Mouse (Mus musculus) retina, adult 2 months (tissue): ENCODE data around the gene Ift57.
A peak's percentile ranks its signal among the peaks of the same experiment; 100 is the strongest.

ENCODE experiments used
- DNase-seq: peaks from one replicate; pipeline ENCODE4 v3.0.0-alpha.2; 2012; ENCODE audit warnings: low read depth, low spot score

Gene Ift57

DNA sequence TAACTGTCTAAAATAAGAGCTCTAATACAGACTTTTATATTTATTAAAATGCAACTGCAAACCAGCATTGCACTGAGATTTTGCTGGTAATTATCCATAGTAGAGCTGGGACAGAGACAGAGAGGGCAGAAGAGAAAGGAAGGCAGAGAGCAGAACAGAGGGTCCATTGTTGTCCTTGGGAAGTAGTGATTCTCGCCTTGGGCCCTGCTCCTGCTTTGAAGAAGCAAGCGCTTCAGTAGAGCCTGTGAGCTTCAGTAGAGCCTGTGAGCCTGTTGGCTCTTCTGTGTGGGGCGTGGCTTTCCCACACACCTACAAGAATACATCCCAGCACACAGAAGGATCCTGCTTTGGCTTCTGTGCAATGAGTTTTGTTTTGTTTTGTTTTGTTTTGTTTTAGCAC lies 54.3 kb downstream of the Ift57 start:
- DNase-seq = no peak

DNA sequence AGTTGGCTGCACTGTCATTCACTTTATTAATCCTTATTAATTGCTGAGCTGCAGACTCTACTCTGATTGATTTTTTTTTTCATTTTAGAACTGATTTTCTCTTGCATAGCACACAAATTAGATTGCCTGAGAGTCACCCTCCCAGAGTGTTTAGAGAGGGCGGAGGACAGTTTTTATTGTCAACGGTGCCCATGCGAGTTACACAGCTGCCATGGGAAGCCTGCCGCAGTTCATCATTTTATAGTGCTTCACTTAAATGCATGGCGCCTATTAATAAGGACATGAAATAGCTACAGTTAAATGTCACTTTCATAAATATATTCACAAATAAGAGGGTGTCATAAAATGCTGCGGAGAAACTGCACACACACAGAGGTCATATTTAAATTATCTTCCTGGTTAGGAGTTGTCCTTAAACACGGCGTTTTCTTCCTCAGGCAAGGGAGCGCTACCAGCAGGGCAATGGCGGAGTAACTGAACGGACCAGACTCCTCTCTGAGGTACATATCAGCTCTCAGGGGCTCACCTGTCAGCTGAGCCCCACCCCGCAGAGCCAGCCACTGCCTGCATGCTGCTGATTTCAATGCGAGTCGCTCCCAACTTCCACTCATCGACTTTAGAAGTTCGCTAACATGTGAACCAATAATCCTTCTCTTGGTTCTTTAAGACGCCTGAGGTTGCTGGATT lies 61.6 kb downstream of the Ift57 start:
- no peak for DNase-seq

DNA sequence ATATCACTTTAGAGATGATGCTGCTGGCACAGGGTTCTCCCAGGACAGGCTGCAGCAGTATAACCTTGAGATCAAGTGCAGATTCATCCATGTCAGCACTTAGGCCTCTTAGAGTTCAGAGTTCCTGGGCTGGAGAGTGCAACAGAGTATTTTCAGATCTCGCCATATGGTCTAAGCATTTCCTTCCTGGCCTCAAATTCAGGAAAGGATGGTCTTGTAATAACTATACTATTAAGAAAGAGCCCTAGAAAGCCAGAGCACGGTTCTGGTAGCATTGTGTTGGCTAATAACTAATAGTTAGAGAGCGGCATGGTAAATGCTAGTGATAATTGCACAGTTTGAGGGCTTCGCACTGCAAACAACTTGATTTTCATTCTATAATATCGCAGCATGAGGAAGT lies 62.9 kb downstream of the Ift57 start:
- no peak for DNase-seq

DNA sequence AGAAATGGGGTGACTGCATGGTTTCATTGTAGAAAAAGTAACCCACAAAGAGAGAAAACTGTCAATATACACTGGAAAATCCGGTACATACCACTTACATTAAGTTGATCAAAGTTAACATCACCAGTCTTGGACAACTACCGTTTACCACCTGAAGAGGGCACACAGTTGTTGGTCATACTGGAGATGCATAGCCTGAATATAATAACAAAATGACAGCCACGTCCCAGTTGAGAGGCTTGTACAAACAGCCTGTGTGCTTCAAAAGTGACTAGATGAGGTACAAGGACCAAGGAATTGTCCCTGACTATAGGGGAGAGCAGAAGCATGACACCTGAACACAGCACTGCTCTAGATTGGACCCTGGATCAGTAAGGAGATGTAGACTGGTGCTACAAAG lies 67.3 kb downstream of the Ift57 start:
- DNase-seq = peak; percentile 9

DNA sequence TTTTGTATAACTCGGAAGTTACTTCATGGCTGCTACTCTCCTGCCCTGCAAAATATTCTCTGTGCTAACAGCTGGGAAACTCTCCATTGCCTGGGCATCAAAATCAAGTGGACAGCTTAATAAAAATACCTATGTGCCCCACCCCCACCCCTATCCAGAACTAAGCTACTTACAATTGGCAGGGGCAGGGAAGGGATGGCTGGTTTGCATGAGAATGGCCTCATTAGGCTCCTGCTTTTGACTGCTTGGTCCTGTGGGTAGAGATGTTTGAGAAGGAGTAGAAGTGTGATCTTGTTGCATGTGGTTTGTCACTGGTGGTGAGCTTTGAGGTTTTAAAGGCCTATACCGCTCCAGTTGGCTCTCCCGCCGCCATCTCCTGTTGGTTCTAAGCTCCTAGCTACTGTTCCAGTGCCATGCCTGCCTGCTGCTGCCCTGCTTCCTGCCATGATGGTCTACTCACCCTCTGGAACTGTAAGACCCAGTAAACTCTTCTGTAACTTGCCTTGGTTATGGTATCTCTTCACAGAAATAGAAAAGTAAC lies 69.5 kb downstream of the Ift57 start:
- DNase-seq = no peak

DNA sequence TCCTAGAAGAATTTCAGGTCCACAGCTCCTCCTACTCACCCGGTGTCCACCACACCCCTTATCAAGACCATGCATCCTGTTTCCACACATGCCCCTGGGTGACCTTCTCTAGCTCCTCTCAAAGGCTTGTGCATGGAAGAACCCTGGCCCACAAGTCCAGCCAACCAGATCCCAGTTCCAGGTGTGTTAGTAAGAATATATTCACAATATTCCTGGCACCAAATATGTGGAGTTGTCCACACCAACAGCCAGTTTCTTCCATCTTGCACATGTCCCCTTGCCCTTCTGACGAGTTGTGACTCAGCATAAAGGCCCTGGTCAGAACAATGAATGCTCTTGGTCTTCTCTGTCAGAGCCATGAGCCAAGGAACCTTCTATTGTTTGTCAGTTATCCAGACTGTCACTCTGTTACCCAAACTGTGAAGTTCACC lies 70.8 kb downstream of the Ift57 start:
- no peak for DNase-seq

DNA sequence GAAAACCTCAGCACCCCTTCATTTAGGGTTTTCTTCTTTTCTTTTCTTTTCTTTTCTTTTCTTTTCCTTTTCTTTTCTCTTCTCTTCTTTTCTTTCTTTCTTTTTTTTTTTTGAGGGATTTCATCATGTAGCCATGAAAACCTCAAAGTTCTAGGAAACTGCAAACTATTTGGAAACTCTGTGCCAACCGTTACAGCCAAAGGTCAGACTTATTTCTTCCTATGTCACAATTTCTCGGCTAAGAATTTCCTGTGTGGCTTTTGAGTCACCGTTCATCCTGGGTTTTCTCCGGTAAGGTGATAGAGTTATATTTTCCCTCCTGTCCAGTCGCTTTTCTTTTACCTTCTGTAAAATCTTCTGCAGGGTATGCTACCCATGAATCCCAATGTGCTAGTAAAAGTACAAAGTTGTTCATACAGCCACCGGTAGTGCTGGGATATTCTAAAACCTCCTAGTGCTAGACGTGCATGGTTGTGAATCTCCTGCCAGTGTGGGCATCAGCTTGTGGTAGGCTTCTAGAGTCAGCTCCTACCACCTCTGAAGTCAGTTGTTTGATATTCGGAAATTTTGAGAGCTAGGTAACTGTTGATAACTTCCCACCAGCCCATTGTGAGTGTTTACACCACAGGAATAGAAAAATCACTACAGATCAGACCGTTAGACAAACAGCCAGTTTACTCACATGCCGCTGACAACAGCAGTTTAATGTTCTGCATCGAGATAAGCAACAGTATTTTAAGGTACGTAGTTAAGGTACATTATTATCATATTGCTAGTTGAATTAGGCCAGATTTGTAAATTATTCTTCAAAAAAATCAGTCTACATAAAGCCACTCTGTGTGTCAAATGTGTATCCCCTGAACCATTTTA lies 71.5 kb downstream of the Ift57 start:
- no peak for DNase-seq

DNA sequence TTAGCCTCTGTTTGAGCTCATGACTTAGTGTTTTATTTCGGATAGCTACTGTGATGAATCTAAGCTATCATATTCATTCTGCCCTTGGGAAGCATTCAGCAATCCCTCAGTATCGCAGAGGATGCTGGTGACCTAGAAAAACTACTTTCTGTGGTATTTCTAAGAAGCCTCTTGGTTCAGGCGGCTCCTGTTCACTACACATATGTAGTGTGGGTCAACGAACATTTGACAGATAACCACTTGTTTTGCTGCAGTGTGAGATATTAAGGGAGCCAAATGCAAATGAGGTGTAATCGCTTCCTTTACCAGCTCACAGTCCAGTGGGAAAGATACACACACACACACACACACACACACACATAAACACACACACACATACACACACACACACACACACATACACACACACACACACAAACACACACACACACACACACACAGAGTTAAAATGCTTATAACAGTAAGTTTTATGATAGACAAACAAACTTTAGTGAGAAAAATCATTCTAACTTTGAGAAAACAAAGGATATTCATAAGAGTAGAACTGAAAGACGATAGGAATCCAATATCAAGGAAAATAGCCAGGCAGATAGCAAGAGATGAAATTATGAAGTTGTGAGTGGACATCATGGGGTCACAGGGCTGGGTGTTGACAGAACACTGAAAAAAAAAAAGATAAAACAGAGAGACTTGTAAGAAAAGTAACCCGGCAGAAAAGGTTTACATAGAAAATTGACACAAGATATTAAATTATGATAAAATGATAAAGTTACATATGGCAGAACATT lies 72.8 kb downstream of the Ift57 start:
- no peak for DNase-seq

DNA sequence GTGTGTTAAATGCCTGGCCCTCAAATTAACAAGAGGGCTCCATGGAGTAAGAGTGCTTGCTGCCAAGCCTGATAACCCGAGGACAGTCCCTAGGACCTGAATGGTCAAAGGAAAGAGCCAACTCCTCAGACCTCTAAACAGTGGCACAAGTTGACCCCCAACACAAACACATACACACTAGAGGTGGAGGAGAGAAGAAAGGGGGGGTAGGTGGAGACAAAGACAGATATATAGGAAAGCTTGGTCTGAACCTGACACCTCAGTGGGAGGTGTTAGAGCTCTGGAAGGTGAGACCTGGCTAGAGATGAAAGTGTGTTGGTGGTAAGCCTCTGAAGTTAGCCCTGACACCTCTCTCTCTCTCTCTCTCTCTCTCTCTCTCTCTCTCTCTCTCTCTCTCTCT lies 73.5 kb downstream of the Ift57 start:
- no peak for DNase-seq

DNA sequence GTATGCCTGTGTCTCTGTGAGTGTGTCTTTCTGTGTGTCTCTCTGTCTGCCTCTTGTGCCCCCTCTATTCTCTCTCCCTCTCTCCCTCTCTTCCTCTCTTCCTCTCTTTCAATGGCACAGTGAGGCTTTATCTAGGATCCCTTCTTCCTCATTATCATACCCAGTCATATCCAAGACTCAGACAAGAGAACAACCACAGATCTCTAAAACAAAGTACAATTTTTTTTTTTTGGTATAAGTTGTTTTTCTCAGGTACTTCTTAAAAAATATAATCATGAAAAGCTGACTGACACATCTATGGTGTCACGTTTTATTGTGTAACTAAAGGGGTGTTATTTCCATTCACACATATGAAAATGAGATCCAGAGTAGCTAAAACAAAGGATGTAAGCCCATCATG lies 74.0 kb downstream of the Ift57 start:
- DNase-seq = no peak

DNA sequence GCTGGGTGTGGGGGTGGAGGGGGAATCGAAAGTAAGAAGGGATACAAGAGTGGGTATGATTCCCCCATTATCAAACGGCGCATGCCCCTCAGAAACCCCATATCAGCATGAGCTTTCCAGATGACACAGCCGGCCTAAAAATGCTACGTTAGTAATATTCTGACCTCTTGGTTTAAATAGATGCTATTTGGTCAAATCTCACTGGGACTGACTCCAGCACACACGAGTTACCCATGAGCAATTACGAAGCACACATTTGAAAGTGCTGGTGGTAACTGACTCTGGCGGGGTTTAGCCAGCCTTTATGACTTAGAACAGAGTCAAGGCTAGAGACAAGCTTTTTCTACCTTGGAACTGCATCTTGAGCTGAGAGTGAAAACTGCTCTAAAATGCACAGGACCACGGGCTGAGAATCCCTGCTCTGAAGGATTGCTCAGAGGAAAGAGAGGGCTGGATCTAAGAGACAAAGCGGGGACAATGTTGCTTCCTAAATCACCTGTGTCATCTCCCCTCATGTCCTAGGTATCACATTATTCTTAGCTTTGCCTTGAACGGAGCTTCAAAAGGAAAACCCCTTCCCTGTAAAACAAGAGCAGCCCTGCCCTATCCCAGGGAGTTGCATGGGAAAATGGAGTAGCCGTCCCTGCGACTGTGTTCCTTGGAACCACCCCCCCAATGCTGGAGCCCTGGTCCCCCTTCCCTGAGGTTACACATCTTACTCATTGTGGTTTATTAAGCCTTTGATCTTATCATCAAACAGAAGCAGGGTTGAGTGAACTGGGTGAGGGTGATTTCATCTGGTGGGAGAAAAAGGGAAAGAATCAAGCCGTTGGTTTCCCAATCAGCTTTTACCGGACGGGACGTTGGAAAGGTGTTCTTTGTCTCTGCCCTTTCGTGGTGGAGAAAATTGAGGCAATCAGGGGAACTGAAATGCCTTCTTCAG lies 75.3 kb downstream of the Ift57 start:
- no peak for DNase-seq

DNA sequence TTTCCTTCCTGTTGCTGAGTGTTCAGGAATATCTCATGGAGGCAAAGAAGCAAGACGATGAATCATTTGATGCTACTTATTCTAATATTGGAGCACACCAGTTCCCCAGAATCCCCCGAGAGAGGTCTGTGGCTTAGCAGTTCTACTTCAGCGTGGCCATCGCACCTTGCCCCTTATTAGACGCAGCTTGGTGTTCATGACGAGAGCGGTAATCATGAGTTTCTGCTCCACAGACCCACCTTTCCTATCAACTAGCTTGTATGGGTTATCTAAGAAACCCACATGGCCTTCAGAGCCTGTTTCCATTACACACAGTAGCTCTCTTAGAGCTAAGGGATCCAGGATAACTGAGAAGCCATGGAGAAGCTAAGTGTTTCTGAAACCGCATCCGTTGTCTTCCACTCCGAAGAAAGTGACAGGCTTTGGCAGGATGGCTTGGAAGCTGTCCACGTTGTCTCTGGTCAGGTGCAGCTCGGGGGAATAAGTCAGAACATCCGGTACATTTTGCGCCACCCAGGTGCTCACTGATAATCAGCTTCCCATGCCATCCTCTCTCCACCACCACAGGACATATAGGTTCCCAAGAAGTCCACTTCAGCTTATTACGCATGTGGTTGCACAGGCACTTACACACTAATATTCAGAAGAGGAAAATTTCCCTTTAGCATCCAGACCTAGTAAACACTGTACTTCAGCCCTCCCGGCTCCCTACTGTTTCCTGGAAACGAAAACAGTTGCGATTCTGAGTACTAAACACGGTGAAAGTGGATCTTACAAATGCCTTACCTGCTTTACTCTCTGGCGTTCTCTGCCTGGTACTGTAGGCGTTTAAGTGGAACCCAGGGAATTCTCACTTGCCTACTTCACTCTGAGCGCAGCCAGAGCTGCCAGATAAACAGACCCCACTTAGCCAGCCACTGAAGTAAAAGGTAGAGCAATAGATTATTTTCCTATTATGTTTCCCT lies 76.3 kb downstream of the Ift57 start:
- DNase-seq = no peak

DNA sequence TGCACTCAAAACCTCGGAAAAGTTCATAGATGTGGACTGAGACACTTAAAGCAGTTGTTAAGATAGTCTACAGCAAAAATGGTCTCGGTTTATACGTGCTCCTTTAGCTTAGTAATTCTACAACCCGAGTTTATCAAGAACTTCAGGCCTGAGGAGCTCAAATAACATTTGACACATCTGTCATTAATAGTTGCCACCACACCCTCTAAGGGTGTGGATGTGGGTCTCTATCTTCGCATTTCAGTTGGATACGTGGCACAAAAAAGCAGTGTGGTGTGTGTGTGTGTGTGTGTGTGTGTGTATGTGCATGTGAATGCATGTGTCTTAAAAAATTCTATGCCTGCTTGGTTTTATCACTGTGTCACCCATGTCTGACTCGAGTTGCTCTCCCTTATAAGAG lies 77.9 kb downstream of the Ift57 start:
- DNase-seq = no peak

DNA sequence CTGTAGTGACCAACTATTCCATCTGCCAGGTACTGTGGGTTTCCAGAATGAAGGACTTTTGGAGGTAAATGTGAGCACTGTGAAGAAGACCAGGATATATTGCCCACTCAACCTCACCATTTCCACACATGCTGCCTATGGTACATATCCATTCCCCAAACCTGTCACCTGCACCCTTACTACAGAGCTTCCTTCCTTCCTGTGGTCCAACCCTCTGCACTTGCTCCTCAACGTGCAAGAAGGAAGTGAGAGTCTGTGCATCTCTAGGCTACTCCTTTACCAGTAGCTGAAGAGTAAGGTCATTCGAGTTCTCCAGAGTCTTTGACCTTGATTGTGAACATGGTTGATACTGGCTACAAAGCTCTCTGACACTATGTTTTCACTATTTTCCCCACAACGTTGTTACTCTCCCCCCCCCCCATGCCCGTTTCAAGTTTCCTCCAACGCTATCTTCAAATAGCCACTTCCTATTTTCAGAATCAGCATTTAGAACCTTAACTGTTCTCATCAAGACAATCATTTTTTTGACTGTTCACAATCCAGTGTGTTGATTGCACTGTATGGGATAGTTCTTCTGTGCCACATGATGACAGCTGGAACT lies 82.6 kb downstream of the Ift57 start:
- no peak for DNase-seq

DNA sequence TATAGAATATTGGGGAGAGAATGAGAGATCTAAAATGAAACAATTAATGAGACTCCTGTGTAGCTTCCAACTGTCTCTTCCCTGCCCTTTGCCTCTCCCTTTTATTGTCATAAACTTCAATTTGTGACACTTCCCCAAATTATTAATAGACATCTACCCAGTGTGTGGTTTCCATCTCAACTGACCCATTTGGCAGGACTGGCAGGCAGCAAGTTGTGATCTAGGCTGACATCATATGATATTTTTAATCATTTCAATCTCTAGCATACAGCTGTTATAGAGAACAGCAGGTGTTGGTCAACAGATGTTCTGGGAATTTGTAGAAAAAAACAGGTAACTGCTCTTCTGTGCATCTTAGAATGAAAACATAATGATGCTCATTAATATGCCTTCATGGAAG lies 84.3 kb downstream of the Ift57 start:
- DNase-seq = no peak

DNA sequence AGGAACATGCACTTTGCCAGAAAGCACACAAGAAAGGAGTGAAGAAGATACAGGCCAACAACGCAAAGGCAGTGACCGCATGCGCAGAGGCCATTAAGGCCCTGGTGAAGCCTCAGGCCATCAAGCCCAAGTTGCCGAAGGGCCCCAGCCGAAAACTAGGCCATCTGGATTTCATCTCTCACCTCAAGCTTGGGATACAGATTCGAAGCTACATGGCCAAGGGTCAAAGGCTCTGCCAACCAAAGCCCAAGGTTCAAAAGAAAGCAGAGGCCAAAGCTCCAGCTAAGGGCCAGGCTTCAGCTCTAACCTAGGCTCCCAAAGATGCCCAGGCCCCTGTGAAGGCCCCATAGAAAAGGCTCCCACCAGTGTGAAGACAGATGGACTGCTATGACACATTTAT lies 87.1 kb downstream of the Ift57 start:
- DNase-seq = no peak

DNA sequence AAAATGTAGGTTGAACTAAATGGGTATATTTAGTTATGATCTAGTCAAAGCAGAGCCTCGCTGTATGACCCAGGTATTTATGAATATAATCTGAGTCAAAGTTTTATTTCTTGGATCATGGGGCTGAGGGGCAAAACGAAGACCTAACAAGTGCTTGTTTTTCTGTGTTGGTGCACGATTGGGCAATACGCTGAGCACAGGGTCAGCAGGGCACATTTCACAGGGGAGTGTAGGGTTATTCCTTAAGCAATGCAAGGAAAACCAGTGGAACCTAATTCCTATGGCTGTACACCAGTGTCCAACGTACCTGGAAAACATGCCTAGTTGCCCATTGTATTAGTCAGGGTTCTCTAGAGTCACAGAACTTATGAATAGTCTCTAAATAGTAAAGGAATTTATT lies 88.7 kb downstream of the Ift57 start:
- DNase-seq = no peak

DNA sequence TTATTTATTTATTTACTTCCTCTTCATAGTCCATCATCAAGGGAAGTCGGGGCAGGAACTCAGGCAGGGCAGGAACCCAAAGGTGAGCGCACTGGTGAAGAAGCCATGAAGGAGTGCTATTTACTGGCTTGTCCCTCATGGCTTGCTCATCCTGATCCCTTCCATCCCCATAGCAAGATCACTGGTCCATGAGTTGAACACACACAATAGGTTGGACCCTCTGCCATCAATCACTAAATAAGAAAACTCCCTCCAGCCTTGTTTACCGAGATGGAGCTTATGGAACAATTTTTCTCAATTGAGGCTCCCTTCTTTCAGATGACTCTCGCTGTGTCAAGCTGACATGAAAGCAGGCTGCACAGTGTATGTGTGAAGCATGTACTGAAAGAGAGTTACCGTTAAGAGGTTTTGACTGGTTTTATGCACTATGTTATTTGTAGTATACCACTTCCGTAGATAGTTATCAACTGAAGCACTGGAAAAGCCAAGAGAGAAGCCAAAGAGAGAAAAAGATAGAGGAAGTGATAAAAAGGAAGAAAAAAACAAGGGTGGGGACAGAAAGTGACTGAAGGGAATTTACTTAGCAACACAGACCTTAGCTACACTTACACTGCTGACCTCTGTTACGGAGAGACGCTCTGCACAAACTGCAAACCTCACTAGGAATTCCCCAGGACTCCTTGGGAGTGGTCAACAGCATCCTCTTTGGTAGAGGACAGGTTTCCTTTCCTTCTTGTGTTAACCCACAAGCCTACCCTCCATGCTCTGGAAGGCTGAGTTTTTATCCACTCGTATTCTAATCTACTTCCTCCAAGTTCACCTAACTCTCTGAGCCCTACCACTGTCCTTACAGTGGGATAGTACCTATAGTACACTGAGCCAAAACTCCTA lies 91.8 kb downstream of the Ift57 start:
- DNase-seq = no peak
